Mouse (Mus musculus) myocyte (in vitro differentiated cells): ENCODE data around the gene Zcchc14. TPM values are rescaled to one million over a fixed set of nuclear protein-coding genes. Genes with fewer than 3 reads are reported as not detected.

Source experiments
- H3K27me3 ChIP-seq: one replicate; pipeline ENCODE4 v1.6.1; 2011; ENCODE audit not compliant: control insufficient read depth, insufficient read depth, insufficient read length
- H3K36me3 ChIP-seq: one replicate; pipeline ENCODE4 v1.6.1; 2011; ENCODE audit not compliant: control insufficient read depth, insufficient read depth
- H3K4me2 ChIP-seq: one replicate; pipeline ENCODE4 v1.6.1; 2011; ENCODE audit warnings: low read depth, control low read depth
- H3K4me3 ChIP-seq: one replicate; pipeline ENCODE4 v1.5.1; 2011; ENCODE audit warnings: mild to moderate bottlenecking, control low read depth, moderate library complexity
- H3K79me2 ChIP-seq: one replicate; pipeline ENCODE4 v1.6.1; 2011; ENCODE audit not compliant: control insufficient read depth, insufficient read depth
- H3ac ChIP-seq: one replicate; pipeline ENCODE4 v1.6.1; 2011; ENCODE audit not compliant: control insufficient read depth, insufficient read length
- CEBPB ChIP-seq: IDR thresholded peaks from 2 replicates; pipeline ENCODE4 v1.6.1; 2011; ENCODE audit warnings: mild to moderate bottlenecking, moderate library complexity; ENCODE audit not compliant: poor library complexity, insufficient read depth, severe bottlenecking
- E2F4 ChIP-seq: IDR thresholded peaks from one replicate; pipeline ENCODE4 v1.6.1; 2011; ENCODE audit warnings: mild to moderate bottlenecking, control low read depth, moderate library complexity; ENCODE audit not compliant: insufficient read depth
- MAX ChIP-seq: IDR thresholded peaks from one replicate; pipeline ENCODE4 v1.6.1; 2011; ENCODE audit warnings: low read depth, mild to moderate bottlenecking, control low read depth
- MYOD1 ChIP-seq, 3 experiments: IDR thresholded peaks; one replicate each; pipeline ENCODE4 v1.6.1; 2011; ENCODE audit warnings: control low read depth in 2 of 3, low read depth in 2 of 3, mild to moderate bottlenecking in 2 of 3, moderate library complexity in 1 of 3; ENCODE audit not compliant: insufficient read length in 2 of 3, control insufficient read depth in 1 of 3
- MYOG ChIP-seq, 3 experiments: IDR thresholded peaks; one replicate each; pipeline ENCODE4 v1.6.1; 2011; ENCODE audit warnings: control low read depth in 2 of 3, low read depth in 2 of 3, mild to moderate bottlenecking in 2 of 3; ENCODE audit not compliant: insufficient read length in 2 of 3, control insufficient read depth in 1 of 3, insufficient read depth in 1 of 3
- POLR2A ChIP-seq: IDR thresholded peaks from one replicate; pipeline ENCODE4 v1.6.1; 2011; ENCODE audit warnings: low read depth, mild to moderate bottlenecking, control low read depth, moderate library complexity; ENCODE audit not compliant: insufficient read length
- POLR2AphosphoS2 ChIP-seq: IDR thresholded peaks from one replicate; pipeline ENCODE4 v1.6.1; 2011; ENCODE audit warnings: low read depth, control low read depth; ENCODE audit not compliant: insufficient read length
- REST ChIP-seq: IDR thresholded peaks from one replicate; pipeline ENCODE4 v1.6.1; 2011; ENCODE audit warnings: mild to moderate bottlenecking, control low read depth, moderate library complexity; ENCODE audit not compliant: insufficient read depth, insufficient read length
- SRF ChIP-seq: IDR thresholded peaks from one replicate; pipeline ENCODE4 v1.6.1; 2011; ENCODE audit warnings: low read depth; ENCODE audit not compliant: control insufficient read depth, insufficient read length
- TCF12 ChIP-seq: IDR thresholded peaks from one replicate; pipeline ENCODE4 v1.6.1; 2011; ENCODE audit warnings: mild to moderate bottlenecking, control low read depth; ENCODE audit not compliant: poor library complexity, insufficient read depth, severe bottlenecking
- TCF3 ChIP-seq: IDR thresholded peaks from one replicate; pipeline ENCODE4 v1.6.1; 2011; ENCODE audit warnings: low read depth, control low read depth; ENCODE audit not compliant: insufficient read length
- USF1 ChIP-seq: IDR thresholded peaks from one replicate; pipeline ENCODE4 v1.6.1; 2011; ENCODE audit warnings: low read depth, mild to moderate bottlenecking, control low read depth, moderate library complexity
- polyA plus RNA-seq: library from polyadenylated mRNA; unstranded; fragments of >200 nt; fragmentation: generic; extraction: Trizol; gene quantifications from one replicate; pipeline ENCODE4 v1.2.1, GENCODE M21; 2012; ENCODE audit warnings: missing spikeins

The Zcchc14 gene
- polyA plus RNA-seq, 1 experiment = 11.9 TPM

DNA sequence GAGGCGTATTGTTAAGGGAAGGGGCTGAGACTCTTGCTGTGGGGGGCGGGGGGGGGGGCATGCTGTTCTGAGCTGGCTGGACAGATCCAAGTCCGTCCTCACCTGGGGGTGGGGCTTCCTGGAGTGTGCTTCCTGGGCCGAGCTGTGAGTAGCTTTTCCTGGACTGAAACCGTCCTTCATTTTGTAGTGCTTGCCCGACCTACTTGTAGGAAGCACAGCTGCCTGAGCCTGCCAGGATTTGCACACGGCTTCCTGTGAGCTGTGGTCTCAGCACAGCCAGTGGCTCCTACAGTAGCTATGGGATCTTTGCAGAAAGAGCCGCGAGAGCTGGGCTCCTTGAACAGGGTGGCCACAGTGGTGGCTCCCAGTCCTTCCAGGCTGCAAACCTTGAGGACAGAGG is 58.7 kb downstream of the Zcchc14 start:
- TF ChIP-seq MYOG (IDR thresholded peaks at IDR 0.05; ENCODE audit: control insufficient read depth in 1 of 3, insufficient read depth in 1 of 3, insufficient read length in 2 of 3, low read depth in 2 of 3) (no peak), USF1 (no peak), E2F4 (no peak), CEBPB (no peak), REST (no peak), POLR2A (no peak), SRF (no peak), TCF3 (no peak), TCF12 (no peak), POLR2AphosphoS2 (no peak), MYOD1 (IDR thresholded peaks at IDR 0.05; ENCODE audit: control insufficient read depth in 1 of 3, insufficient read length in 2 of 3, low read depth in 2 of 3) (no peak), MAX (no peak)
- no peak overlapping the region for H3K4me2 ChIP-seq
- H3K36me3 ChIP-seq = peaks cover 17% of the 10 kb centered on the region
- no peaks in the 10 kb centered on the region for H3K27me3 ChIP-seq
- peaks cover 35% of the 10 kb centered on the region for H3K79me2 ChIP-seq
- H3K4me3 ChIP-seq = no peak overlapping the region
- no peak overlapping the region for H3ac ChIP-seq

DNA sequence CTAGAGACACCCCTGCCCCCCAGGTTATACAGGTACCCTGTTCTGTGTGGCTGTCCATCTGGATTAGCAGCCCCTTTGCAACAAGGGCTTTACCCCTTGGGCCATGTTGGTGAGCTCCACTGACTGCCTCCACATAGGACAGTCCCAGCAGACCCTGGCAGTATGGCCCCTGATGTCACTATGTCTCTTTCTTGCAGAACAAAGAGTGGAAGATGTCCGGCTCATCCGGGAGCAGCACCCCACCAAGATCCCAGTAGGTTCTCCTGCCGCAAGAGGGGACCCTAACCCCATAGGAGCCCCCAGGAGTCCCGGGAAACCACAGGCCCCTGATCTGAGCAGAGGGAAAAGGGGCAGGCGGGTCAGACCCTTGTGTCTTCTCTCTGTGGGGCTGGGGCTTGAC is 59.4 kb downstream of the Zcchc14 start:
- H3K4me3 ChIP-seq = no peak overlapping the region
- peaks cover 17% of the 10 kb centered on the region for H3K36me3 ChIP-seq
- no peak for TF ChIP-seq TCF3
- no peak for TF ChIP-seq POLR2AphosphoS2
- no peak for TF ChIP-seq POLR2A
- no peak for TF ChIP-seq MAX
- H3K4me2 ChIP-seq = no peak overlapping the region
- H3K79me2 ChIP-seq = peaks cover 35% of the 10 kb centered on the region
- H3ac ChIP-seq = no peak overlapping the region
- H3K27me3 ChIP-seq = no peaks in the 10 kb centered on the region

DNA sequence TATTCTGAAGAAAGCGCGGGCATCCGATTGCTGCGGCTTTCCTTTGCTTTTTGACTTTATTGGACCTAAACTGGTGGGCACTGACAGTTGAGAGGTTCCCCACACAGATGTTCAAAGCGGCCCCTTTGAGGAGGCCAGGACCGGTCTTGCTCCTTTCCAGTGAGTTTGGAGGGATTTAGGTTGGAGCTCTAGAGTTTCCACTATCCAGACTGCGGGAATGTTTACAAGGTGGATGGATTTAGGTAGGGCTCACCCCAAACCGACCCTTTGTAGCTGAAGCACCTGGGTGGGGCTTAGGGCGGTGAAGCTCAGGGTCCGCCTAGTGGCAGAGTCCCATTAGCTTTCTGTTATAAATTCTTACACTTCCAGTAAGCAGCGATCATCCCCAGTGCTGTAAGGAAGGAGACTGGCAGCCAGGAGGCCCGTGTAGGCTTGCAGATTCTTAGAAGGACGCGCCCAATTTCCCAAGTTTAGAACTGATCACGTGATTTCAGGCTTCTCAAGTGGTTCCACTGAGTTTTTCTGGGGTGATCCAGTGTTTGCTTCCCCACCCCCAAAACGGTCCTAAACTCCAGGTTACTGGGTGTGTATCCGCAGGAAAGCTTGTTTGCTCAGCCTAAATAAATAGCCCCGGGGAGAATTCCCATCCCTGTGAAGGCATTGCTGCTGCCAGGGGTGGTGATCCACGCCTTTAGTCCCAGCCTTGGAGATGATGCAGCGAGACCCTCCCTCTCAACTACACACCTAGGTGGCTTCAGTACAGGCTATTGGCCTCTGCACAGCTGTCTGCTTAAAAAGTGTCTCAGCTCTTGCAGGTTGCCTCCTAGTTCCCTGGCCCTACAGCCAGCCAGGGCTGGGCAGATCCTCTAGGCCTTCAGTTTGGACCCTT is 61.3 kb downstream of the Zcchc14 start:
- H3K4me3 ChIP-seq = peak overlapping the region; percentile 45
- peaks cover 10% of the 10 kb centered on the region for H3K36me3 ChIP-seq
- peak overlapping the region; percentile 90 for H3ac ChIP-seq
- H3K4me2 ChIP-seq = peak overlapping the region; percentile 82
- TF ChIP-seq E2F4 = no peak
- TF ChIP-seq USF1 = peak; percentile 56
- H3K27me3 ChIP-seq = no peaks in the 10 kb centered on the region
- H3K79me2 ChIP-seq = peaks cover 35% of the 10 kb centered on the region

DNA sequence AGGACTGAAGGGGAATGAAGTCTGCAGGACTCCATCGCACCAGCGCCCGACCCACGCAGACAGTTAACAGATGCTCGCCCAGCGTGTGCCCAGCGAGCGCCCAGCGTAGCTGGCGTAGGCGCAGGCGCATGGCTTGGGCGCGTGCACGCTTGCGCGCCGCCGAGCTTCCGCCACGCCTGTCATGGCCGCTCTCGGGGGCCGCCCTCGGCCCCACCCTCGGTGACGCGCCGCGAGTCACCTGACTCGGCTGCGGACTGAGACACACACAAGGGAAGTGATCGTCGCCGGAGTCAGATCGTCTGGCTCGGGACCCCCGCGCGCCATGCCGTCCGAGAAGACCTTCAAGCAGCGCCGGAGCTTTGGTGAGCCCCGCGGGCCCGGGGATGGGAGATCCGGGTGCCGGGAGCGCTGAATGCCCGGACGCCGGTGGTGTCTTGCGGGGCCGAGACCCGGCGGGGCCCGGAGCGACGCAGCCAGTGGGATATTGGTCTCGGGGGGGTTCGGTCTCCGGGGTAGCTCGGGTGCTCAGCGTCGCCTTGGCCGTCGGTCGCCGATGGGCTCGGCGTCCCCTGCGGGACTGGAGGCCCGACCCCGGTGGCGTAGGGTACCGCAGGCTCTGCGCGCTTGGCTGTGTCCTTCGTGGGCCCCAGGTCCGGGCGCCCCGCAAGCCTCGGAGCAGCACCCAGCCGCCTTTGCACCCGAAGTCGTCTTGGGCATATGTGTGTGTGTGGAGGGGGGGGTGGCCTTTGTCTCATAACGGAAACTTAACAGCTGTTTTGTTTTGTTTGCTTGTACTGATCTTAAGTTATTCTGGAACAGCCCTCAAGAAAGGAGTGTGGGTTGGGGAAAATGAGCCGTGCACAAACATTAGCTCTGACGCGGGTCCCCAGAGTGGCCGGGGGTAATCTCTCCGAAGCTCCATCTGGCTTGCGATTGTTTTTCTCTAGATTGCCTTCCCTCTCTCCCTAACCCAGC is 62.2 kb downstream of the Zcchc14 start, which contains the start of gene Map1lc3b:
Gene Map1lc3b, plus strand, starts transcription at position 159 of the 975 bp plus-strand sequence.
- peaks cover 35% of the 10 kb centered on the region for H3K79me2 ChIP-seq
- H3ac ChIP-seq = peak within 1 kb of the TSS; percentile 90

More for the DNA sequence above, 62.2 kb downstream of the Zcchc14 start, which contains the start of gene Map1lc3b:
- Histone ChIP-seq H3K4me3 (peak within 1 kb of the TSS; percentile 45), H3K27me3 (no peaks in the 10 kb centered on the region), H3K36me3 (peaks cover 6% of the 10 kb centered on the region), H3K4me2 (peak within 1 kb of the TSS; percentile 98)
- peak in 2 of 3 experiments; percentile 44 to 72 for TF ChIP-seq MYOG (IDR thresholded peaks at IDR 0.05; ENCODE audit: control insufficient read depth in 1 of 3, insufficient read depth in 1 of 3, insufficient read length in 2 of 3, low read depth in 2 of 3)
- TF ChIP-seq POLR2A = peak; percentile 83
- TF ChIP-seq SRF = peak; percentile 32
- no peak for TF ChIP-seq REST
- TF ChIP-seq POLR2AphosphoS2 = peak; percentile 74
- TF ChIP-seq TCF3 = peak; percentile 30
- no peak for TF ChIP-seq MAX
- peak in 2 of 3 experiments; percentile 3 to 75 for TF ChIP-seq MYOD1 (IDR thresholded peaks at IDR 0.05; ENCODE audit: control insufficient read depth in 1 of 3, insufficient read length in 2 of 3, low read depth in 2 of 3)
- no peak for TF ChIP-seq E2F4
- peak; percentile 79 for TF ChIP-seq USF1
